Mouse (Mus musculus) MEL-GATA-1-ER (cell line): ENCODE results near the gene Tjap1.

Experiments
- DNase-seq: peaks from one replicate; pipeline ENCODE4 v3.0.0-alpha.2; 2012; ENCODE audit warnings: low read depth; ENCODE audit errors: extremely low read depth

The Tjap1 gene

DNA sequence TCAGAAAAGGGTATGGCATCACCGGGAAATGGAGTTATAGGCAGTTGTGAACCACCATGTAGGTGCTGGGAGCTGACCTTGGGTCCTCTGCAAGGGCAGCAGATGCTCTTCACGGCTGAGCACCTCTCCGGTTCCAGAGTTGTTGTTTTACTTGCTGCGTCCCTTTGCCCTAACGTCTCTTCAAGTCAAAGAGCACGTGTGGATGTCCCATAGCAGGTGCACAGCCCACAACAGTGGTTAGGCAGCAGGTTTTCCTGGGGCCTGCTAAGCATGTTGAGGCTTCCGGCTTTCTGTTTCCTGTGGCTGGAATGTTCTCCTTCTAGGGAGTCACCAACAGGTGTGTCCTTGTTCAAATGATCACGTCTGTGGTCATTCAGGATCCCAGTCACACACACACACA lies 1.1 kb upstream of the Tjap1 start:
- DNase-seq, result no peak

DNA sequence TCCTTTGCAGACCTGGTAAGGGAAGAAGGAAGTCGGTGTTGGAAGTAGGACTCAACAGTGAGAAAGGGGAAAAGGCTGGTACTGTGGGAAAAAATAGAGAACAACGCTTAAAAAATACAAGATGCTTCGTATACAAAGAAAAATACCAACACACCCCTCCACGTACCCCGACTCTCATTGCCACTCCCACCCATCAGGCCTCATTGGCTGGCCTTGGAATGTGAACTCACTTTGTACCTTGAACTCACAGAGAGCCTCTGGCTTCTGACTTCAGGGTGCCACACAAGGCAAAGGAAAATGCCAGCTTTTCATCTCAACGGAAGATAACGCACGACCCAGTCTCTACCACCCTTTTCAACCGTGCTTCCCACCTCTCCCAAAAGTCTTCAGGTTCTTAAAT lies 314 bp upstream of the Tjap1 start:
- peak; percentile 27 for DNase-seq

DNA sequence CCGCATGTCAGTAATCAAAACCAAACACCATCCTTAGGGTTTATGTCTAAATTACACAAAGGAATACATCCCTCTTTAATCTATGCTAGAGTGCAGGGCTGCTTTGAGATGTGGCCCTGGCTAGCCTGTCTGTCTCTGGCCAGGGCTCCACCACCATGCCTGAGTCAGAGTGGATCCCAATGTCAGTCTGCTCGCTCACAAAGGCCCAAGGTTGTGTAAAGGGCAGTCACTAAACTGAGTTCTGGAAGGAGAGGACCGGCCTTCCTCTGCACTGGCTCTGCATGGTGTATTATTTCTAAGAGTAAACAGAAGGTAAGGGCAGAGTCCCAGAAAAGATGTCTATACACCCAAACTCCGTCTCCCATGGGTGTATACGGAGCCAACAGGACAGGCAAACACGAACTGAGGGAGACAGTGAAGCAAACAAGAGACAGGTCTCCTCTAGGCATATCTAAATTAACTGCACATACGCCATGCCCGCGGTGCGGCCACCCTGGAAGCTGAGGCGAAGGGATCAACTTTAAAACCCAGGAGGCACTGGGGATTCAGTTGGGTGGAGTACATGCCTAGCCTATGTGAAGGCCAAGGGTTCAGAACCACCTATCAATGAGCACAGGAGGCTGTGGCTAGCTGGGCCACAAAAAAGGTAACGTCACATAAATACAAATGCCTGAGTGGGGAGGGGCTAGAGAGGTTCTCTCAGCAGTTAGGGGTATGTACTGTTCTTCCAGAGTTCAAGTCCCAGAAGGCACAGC lies 4.6 kb downstream of the Tjap1 start:
- DNase-seq, result no peak

DNA sequence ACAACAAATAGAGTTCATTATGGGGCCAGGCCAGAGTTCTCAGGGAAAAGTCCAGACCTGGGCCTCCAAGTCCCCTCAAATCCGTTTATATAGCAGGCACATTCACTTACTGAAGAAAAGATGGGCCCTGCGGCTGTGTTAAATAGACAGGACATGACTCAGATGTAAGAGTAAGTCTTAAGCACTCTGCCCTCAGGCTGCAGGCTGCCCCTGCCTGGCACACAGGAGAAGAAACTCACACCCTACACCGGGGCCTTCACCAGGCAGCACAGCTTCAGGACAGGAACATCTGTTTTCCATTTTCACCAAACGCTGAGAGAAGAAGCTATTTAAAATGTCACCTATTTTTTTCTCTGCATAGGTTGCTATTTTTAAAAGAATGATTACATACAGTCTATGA lies 5.2 kb downstream of the Tjap1 start:
- DNase-seq, result no peak

DNA sequence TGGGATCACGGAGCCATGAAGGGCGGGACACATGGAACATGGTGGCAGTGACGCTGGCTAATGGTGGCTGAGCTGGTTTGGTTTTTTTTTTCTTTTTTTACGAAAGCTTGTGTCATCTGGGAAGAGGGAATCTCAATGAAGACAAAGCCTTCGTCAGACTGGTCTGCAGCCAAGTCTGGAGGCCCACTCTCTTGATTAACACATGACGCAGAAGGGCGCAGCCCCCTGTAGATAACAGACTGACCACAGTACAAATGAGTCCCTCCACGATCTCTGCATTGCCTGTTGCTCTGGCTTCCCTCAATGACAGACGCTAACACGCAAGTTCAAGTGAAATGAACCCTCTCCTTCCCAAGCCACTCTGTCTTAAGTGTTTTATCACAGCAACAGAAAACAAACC lies 7.3 kb downstream of the Tjap1 start:
- DNase-seq, result no peak

DNA sequence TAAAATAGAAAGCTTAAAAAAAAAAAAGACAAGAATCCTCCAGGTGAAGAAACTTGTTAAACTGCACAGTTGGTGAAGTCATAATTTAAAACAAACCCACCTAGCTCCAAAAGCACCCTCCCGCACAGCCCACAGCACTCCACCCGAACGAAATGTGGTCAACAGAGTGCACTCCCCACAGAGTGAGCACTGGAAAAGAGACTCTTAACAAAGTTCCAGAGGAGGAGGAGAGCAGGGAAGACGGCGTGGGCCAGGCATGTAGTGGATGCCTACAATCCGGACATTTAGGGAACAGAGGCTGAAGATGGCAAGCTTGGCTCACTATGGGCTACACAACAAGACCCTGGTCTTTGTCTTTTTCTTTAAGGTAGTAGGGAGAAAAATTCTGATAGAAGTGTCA lies 7.8 kb downstream of the Tjap1 start:
- no peak for DNase-seq

DNA sequence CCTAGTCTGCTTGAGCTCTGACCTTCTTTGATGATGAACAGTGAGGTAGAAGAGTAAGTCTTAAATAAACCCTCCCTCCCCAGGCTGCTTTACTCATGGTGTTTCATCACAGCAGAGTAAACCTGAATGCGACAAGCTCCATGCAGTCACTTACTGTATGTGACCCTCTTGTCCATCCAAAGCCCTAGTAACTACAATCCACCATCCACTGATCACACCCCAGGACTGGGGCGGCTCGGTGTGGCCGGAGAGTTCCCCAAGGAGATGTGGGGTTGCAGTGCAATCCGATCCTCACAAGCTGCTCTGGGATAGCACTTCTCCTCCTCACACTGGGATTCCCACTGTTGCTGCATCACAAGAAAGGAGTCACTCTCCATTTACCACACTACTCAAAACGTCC lies 8.4 kb downstream of the Tjap1 start:
- no peak for DNase-seq

DNA sequence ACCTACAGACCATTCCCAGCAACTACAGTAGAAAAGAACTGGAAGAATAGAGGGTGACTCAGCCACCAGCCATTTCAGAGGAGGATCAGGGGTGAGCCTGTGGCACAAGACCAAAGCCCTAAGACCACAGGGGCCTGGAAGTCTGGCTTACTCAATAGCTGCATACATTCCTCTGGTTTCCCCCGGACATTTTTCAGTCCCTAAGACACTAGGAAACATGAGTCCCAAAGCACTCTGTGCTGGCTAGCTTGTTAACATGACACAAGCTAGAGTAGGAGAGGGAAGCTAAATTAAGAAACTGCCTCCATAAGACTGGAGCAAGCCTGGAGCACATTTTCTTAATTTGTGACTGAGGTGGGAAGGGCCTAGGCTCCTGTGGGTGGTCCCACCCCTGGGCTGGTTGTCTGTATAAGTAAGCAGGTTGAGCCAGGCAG lies 9.0 kb downstream of the Tjap1 start:
- no peak for DNase-seq

DNA sequence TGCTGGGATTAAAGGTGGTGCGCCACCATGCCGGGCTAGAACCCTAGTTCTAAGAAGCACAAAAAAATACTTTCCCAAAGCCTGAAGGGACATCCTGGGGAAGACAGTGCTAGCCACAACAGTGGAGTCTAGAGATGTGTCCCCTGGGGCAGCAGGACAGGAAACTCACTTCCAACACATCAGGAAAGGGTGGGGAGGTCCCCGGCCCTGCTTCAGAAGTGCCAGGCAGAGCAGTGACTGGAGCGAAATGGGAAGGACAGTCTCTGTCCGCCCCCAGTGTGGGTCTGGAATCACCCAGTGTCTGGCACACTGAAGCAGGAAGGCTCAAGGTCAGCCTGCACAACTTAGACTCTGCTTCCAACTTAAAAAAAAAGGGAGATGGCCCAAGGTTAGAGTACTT lies 10.2 kb downstream of the Tjap1 start:
- no peak for DNase-seq

DNA sequence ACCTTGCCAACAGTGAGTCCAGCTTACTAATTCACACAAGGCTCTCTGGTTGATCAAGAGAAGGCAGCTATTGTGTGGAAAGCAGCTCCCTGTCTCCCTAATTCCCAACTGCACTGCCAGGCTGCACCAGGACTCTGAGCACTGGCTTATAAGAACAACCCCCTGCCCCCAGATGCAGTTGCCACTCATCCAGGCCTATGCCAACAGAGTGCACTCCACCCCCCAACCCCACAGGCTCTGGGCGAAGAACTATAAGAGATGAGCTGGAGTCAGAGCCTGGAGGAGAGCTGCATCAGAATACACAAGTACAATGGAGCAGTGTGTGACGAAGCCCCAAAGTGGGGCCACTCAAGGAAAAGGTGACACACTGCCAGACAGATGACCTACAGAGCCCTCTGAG lies 10.8 kb downstream of the Tjap1 start:
- DNase-seq, result no peak

DNA sequence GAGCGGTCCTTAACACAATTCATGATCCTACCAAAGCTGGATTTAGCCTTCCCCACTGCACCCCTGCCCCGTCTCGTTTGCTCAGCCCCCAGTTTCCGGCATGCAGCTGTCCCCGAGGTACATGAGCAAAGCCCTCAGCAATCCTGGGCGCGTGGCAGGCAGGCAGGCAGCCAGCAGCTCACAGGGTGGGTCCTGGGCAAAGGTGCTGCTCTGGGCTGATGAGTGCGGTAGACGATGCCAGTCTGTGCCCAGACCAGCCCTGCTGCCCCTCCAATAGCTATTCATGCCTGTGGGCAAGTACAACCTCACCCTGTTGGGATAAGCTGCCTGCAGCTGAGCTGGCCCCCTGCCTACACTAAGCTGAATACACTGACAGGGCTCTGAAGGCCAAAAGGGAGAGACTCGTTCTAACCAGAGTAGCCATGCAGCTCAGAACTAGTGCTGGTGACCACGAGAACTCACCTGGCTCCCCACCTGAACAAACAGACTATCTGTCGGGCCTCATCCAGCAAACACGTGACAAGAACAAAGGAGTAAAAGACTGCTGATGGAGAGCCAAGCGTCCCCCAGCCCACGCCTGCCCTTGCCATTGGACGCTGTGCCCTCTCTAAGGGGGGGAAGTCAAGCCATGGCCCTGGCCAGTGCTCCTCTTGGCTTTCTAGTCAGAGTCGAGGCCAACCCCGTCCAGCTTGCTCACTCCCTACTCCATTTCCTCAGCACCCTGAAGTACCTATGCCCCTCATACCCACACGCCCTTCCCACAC lies 12.9 kb downstream of the Tjap1 start:
- no peak for DNase-seq

DNA sequence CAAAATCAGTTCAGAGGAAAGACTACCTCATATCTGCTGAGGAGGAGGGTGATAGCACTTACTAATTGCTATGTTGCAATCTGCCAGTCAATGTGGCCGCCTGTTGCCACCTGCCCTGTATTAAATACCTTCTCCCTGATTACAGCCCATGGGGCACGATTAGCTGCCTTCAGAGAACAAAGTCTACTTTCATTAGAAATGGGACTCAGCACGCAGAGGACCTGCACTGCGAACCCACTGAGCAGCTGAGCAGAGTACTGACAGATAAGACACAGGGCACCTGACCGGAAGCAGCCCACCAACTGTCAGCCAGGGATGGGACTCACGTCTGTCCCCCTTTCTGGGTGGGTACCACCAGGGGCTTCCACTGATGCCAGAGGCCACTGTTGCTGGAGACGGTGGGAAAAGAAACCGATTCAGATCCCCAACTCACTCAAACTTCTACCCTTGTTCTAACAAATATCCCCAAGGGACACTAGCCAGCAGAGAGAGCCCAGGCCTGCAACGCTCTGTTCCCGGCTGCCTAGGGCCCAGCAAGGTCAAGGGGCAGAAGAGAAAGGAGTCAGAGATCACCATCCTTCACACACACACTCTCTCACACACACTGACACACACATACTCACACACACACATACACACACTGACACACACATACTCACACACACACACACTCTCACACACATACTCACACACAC lies 14.7 kb downstream of the Tjap1 start:
- DNase-seq, result no peak

DNA sequence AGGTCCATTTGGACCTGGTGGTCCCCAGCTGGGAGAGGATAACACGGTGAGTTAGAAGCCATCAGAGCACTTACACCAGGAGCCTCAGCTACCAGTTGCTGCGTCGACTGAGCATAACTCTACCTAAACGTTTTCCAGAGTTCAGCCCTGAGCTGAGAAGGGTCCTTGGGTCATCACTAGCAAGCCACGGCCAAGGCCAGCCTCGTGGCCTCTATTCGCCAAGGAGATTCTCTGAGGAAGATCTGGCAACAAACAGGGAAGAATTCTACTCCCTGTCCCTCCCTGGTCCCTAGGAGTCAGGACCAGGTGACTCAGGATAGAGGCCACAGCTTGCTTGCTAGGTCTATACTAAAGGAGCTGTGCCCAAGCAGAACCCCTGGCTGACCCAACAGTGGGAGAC lies 15.3 kb downstream of the Tjap1 start:
- DNase-seq, result no peak

DNA sequence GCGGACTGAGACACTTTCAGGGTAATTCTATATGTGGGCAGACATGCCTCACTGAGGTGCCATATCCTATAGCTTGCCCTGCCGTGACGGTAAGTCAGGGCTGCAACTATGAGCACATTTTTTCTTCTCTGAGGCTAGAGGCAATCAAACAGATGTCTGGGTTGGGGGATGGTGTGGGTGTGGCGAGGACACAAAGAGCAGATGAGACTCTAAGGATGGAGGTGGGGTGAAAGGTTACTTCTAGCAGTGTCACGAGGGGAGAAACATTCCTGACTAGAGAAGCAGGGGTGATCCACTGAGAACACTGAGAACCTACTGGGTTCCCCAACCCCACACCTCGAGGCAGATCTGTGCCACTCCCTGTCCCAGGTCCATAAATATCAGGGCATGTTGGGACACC lies 15.8 kb downstream of the Tjap1 start:
- no peak for DNase-seq

DNA sequence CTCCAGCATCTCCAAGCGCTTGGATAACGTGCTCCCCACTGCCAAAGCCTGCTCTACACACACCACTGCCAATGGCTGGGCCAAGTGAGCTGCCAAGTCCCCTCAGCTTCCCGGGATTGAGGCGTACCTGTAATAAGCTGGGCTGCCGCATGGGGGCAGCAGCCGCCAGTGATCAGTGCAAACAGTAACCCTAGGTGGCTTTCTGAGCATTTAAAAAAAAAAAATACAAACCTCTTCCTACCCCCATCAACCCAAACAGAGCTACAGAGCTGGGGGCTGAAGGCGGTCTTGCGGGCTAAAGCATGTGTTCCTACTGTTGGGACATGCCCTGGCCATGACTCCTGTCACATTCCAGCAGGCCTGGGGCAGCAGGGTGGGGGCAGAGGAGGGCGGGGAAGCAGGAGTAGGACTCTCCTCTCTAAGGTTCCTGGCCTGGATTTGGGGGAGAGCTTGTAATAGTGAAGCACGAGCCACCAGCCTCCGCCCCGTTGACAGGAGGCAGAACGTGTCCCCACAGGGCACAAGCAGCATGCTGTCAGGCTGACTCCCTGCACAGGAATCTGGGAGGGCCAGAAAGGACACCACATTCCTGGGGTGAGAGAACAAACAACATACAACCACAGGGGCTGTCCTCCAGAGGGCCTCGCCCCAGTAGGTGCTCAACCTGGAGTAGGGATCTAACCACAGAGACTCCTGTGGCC lies 16.8 kb downstream of the Tjap1 start:
- DNase-seq, result no peak

DNA sequence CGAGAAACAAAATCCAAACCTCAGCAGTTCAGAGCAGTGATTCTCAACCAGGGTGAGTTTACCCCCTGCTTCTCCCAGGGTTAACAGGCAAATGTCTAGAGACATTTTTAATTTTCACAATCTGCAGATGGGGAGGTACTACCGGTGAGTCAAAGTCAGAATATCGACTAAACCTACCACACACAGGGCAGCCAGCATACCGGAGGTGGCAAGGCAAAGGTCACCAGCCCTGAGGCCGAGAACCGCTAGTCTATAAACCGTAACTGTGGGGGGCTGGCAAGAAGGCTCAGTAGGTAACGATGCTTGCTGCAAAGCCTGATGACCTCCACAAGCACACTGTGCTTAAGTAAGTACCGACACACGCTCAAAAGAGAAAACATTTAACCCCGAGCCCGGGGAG lies 17.3 kb downstream of the Tjap1 start:
- DNase-seq, result no peak

DNA sequence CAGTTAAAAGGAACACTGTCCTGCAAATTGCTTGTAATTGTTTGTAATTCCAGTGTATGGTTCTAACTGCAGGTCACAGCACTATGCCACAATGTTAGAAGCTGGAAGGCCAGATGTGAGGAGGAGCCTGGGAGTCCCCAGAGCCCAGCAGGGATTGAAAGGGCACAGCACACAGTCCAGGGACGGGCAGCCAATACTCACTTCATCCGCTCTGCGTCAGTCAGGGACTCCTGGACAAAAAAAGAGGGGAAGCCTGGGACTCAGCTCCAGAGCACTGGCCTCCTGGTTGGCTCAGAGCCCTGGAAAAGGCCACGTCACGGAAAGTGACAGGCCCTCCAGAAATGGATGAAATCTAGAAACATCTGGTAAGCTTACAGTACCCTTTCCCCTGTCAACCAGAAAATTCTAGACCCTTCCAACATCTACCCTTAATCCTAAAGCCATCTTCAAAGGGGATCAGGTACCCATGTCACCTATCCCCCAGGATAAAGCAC lies 20.6 kb downstream of the Tjap1 start:
- no peak for DNase-seq

DNA sequence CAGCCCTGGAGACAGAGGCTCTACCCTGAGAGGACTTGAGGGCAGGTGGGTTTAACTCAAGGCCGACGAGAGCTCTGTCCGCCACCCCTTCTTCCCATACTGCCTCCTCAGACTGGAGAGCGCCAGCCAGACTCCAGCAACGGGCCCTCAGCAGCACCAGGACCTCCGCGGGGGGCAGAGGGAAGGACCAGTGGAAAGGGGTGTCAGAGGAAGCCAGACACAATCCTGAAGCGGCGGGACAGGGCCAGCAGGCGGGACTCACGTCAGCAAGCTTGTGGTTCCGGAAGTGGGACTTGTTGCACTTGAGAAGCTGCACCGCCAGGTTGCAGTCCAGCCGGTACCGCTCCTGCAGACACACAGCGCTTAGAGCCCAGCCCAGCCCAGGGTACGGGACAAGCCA lies 23.2 kb downstream of the Tjap1 start:
- no peak for DNase-seq

DNA sequence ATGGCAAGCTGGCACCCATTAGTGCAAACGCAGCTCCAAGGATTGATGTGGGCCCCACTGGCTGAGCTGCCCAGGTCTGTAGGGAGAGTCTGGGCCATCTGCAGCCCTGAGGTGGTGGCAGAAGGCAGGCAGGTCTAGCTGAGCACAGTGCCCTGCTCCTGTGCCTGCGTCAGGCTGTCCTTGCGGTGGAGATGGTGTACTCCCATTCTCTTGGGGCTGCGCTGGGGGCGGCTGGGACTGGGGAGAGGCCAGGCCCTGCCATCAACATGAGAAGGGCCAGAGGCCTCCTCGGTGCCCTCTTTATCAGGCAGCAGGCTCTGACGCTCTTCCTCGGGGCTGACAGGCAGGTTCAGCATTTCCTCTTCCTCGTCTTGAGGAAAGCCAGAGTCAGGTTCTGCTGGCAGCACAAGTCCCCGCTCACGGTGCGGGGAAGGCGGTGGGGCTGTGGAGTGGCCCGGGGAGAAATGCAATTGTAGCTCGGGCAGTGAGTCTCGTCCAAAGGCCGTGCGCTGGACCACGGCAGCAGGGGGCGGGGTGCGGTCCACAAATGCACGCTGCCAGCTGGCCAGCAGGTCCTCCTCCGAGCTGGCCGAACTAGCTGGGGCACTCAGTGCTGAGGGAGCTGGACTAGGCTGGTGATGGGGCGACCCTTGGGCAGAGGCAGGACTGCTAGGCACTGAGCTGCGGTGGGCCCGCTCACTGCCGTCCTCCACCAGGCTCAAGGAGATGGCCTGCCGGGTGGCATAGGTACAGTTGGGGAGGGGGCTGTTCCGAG lies 24.4 kb downstream of the Tjap1 start:
- no peak for DNase-seq

DNA sequence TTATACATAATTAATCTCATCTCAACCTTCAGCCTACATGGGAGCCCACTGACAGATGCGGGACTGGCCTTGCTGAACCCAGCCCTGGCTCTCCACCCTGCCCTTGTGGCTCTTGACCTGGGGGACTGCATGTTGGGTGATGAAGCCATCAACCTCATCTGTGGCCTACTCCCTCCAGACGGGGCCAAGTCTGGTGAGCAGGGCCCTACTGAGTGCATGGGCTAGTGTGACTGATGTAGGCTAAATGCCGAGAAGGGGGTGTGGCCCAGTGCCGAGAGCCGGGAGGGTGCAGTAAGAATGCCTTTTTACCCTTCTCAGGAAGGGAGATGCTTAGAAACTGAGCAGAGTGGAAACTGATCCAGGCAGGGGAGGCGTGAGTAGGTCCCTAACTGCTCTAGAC lies 27.7 kb downstream of the Tjap1 start:
- DNase-seq, result no peak

DNA sequence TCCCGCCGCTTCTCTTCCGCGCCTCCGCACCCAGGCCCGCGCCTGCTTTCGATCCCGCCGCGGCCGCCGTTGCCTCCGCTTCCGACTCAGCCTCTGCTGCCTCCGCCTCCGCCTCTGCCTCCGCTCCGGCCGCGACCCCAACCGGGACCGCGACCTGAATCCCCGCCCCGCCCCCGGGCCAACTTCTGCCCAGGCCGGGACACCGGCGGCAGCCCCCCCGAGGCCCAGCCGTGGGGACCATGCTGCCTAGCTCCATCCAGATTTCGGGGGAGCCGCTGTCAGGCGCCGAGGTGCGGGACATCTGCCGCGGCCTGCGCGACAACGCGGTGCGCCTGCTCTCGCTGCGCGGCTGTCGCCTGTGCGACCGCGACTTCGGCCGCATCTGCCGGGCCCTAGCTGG lies 28.7 kb downstream of the Tjap1 start:
- DNase-seq, result no peak
